Mouse (Mus musculus) inflammation-experienced regulatory T-cells, adult 16 weeks (primary cell): ENCODE data around the gene Sirt2. TPM values are rescaled to one million over a fixed set of nuclear protein-coding genes. Genes with fewer than 3 reads are reported as not detected.

Experiments
- polyA plus RNA-seq: library from polyadenylated mRNA; unstranded; fragments of 100-300 nt; shearing (Covaris generic); gene quantifications from one replicate; pipeline ENCODE4 v1.2.1, GENCODE M21; 2017

Sirt2 gene
- polyA plus RNA-seq = 99.7 TPM

DNA sequence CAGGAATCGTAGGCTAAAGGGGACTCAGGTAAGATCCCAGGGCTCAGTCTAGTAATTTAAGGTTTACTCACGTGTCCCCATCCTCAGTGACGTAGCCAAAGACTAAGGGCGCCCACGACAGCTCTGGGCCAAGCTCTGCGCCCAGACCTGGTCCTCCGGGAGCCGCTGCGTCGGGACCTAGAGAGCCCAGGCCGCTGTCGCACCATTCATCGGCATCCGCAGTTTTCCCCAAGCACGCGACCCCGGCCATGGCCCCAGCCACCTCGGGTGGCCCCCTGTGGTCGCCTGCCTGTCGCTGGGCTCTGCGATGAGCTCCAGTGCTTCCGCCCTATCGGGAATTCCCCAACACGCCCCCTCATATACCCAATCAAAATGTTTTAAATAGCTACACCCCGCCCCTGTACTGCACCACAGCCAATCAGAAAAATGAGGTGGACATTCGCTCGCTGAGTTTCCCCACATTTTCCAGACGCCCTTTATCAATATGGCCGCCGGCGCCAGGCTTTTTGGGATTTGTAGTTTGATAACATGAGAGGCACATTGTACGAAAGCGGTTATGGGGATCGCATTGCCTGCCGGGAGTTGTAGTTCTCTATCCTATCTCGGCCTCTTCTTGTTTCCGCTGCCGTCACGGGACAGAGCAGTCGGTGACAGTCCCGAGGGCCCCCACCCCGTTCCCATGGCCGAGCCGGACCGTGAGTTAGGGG lies at the start of gene Sirt2:
Gene Sirt2, plus strand, starts transcription at position 563 of the 707 bp plus-strand sequence.

DNA sequence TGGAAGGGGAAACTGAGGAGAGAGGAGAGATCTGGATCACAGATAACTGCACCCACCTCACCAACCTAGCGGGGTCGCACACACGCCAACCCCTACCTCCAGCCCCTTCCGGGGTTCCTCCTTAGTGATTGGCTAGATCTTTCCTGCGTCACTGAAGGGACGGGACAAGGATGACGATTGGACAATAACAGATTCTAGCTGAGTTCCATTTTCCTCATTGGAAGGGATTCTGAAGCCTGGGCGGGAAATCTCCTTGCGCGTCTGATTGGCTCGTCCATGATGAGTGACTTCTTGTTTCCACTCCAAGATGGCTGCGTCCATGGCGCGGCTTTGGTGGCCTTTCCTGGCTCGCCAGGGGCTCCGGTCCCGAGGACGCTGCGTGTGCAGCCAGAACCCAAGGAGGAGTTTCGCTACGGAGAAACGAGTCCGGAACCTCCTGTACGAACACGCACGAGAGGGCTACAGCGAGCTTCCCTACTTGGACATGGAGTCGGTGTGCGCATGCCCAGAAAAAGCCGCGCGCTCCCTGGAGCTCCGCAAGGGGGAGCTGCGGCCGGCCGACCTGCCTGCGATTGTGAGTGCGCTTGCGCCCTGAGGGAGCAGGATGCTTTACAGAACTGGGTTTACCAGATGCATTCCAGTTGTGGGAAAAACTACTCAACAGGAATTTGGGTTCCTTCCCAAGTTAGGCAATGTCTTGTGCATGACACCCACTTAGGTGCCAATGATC lies 24.7 kb upstream of the Sirt2 start, which contains the start of the genes Mrps12 and Sars2:
Gene Mrps12, minus strand, starts transcription at position 112 of the 730 bp plus-strand sequence.
Gene Sars2, plus strand, starts transcription at position 284 of the 730 bp plus-strand sequence.

DNA sequence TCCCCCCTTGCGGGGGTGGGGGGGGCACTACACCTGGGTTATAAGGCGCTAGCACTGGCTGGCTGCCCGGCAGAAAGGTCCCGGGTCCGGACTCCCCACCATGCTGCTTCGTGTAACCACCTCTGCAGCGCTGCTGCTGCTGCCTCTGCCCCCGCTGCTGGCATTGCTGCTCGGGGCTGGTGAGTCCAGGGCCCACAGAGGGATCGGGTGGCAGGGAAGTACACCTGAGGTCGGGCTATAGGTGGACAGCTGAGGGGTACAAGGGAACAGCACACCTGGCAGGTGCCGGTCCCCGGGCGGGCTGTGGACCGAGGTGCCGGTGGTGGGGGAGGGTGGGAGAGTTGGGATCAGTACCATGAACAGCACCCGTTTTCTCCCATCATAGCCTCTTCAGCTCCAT lies 10.5 kb upstream of the Sirt2 start, which contains the start of gene Ccer2:
Gene Ccer2, plus strand, starts transcription at position 96 of the 400 bp plus-strand sequence.

DNA sequence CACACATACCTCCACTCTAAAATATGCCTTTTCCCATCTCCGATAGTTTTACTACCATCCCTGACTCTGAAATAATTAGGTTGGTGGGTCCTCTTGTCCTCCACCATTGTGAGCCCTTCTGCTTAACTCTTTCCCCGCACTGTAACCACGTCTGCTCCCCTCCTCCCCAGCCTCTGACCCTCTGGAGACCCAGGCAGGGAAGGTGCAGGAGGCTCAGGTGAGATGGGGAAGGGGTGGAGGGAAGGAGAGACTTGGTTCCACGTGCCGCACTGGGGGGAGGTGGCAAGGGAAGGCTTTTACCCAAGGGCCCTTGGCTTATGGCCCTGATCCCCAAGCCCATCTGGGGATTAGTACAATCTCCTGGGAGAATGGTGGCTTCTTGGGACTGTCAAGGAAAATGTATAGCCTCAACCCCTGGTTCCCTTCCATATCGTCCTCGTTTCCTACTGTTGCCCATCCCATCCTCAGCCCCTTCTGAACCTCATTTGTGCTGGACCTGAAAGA lies 979 bp downstream of the Sirt2 start, which contains the start of gene Nfkbib:
Gene Nfkbib, minus strand, starts transcription at position 51 of the 504 bp plus-strand sequence.

DNA sequence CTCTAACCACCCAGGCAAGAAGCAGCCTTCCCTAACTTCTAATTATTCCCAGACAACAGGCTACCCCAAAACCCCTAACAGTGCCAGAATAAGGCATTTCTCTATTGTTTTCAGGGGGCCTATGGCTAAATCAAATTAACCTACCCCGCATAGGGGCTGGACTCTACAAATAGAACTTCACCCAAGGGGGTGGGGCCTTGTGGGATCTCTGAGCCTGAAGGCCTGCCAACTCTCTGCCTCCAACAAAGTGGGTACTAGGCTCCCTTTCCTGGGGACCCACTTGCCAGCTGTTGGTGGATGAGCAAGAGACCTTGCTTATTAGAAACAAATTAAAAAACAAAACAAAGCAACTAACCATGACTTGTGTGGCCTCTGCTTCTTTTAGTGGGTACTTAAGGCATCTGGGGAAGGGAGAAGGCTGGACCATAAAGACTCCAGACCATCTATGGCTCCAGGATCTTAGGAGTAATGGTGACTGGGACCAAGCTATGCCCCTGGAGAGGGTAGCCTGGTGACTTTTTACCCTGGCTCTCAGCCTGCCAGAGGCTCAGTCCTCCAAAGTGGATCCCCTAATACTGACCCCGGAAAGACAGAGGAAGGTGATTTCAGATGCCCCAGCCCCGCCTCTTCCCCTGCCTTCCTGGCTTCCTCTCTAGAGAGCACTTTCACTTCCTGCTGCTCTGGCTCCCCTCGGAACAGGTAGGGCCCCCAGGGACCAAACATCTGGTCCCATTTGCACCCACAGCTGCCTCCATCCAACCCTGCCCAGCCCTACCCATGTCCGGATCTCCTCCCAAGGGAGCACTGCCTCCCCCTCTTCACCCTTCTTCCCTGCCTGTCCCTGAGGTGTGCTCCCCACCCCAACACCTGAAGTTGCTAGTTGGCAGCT lies 22.0 kb downstream of the Sirt2 start, which contains the start of gene Rinl:
Gene Rinl, plus strand, starts transcription at position 663 of the 889 bp plus-strand sequence.

DNA sequence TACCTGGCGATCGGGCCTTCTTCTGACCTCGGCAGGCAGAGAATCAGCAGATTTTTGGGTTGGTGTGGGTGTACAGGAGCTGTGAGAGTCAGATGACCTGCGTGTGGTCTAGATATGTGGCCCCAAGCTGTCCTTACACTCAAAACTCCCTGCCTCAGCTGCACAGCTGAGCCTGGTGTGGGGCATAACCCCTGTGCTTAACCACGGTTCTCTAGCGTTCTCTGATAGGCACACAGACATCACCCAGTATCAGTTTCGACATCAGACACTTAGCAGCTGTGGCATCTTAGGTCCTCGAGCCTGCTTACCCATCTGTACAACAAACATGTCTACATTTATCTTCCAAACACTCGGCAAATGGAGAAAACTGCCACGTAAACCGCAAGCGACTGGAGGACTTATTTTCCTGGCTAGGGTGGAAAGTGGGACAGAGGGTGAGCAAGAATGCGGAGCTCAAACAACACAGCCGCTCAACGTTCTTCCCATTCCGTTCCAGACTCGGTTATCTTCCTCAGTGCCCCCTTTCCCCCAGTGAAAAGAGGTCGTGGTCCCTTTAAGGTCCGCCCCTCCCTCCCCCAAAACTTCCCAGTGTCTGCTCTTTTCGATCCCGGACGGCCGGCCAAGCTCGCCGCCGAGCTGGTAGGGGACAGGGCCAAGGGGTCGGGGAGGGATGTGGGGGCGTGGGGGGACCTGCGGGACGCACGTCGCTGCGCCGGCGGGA lies 41.8 kb downstream of the Sirt2 start, which contains the start of gene Hnrnpl:
Gene Hnrnpl, plus strand, starts transcription at position 321 of the 721 bp plus-strand sequence.

DNA sequence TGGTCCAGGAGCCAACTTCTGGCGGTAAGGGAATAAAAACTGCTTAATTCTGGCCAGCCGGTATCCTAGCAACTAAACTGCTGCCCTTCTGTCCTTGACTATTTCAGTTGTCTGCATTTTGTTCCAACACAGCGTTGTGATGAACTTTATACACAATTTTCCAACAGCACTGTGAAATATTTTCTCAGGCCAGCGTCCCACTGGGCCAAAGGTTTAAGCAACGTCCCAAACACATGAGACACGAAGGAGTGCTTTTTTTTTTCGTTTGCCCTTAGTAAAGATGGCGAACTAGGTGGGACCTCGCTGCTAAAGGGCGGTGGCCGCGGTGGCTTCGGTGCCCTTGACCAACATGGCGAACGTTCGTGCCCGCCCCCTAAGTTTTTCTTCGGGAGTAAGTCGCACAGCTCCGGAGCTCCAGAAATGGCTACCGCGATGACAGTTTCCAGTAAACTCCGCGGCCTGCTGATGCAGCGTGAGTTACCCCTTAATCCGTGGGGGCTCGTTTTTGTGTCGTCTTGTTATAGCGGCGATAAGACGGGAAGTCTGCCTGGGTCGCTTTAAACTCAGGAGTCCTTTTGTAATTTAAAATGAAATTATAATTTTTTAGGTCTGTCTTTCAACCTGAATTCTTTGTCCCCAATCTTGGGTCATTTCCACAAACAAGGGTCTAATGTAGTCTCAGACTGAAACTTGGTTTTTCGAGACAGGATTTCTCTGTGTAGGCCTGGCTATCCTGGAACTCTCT lies 58.6 kb downstream of the Sirt2 start, which contains the start of gene Ech1:
Gene Ech1, plus strand, starts transcription at position 277 of the 745 bp plus-strand sequence.

DNA sequence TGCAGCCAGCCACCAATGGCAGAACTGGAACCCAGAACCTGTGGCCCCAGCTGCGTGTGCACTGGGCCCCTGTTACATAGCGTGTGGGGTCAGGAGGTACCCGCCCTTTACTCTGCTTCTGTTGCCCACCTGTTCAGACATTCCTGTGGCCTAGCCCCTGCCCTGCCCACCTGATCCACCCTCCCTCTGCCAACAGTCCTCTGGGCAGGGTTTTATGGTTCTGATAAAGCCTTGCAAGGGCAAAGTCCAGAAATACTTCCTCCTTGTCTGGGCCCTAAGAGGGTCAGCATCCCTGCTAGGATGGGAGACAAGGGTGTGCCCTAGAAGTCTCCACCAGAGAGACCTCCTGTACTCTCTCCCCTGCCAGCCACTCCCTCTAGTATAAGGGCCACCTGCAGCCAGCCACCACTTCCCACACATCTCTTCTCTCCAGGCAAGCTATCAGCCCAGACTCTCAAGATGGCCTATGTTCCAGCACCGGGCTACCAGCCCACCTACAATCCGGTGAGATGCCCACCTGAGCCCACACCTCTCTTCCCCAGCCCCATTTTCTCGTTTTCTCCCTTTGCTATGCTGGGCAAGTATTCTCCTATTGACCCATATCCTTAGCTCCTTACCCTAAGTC lies 67.3 kb downstream of the Sirt2 start, which contains the start of gene Lgals4:
Gene Lgals4, plus strand, starts transcription at position 132 of the 625 bp plus-strand sequence.

Other genes with a start within 250 kb of the Sirt2 start
- not detected for gene Ifnl3, start 243.9 kb upstream of the Sirt2 start, polyA plus RNA-seq
- gene Sycn, start 225.8 kb upstream of the Sirt2 start, polyA plus RNA-seq = not detected
- not detected for gene Nccrp1, start 219.5 kb upstream of the Sirt2 start, polyA plus RNA-seq
- gene Samd4b, start 168.6 kb upstream of the Sirt2 start, polyA plus RNA-seq = 5.2 TPM
- gene Pak4, start 168.6 kb upstream of the Sirt2 start, polyA plus RNA-seq = 7.0 TPM
- gene Acp7, start 135.4 kb upstream of the Sirt2 start, polyA plus RNA-seq = not detected
- gene Fbxo27, start 73.9 kb upstream of the Sirt2 start, polyA plus RNA-seq = 4.3 TPM
- 10.2 TPM for gene Fbxo17, start 49.9 kb upstream of the Sirt2 start, polyA plus RNA-seq
- gene Mrps12, start 24.9 kb upstream of the Sirt2 start, polyA plus RNA-seq = 95.3 TPM
- gene Sars2, start 24.7 kb upstream of the Sirt2 start, polyA plus RNA-seq = 17.6 TPM
- not detected for gene Ccer2, start 10.6 kb upstream of the Sirt2 start, polyA plus RNA-seq
- 119 TPM for gene Nfkbib, start 777 bp downstream of the Sirt2 start, polyA plus RNA-seq
- 297 TPM for gene Rinl, start 22.2 kb downstream of the Sirt2 start, polyA plus RNA-seq
- gene Hnrnpl, start 41.8 kb downstream of the Sirt2 start, polyA plus RNA-seq = 124 TPM
- gene Ech1, start 58.5 kb downstream of the Sirt2 start, polyA plus RNA-seq = 233 TPM
- 26.2 TPM for gene Lgals4, start 67.1 kb downstream of the Sirt2 start, polyA plus RNA-seq
- 0.40 TPM for gene Lgals7, start 97.1 kb downstream of the Sirt2 start, polyA plus RNA-seq
- not detected for gene Capn12, start 114.7 kb downstream of the Sirt2 start, polyA plus RNA-seq
- 380 TPM for gene Actn4, start 195.6 kb downstream of the Sirt2 start, polyA plus RNA-seq
- gene Eif3k, start 215.1 kb downstream of the Sirt2 start, polyA plus RNA-seq = 338 TPM
- 163 TPM for gene Map4k1, start 215.3 kb downstream of the Sirt2 start, polyA plus RNA-seq